Mouse (Mus musculus): ENCODE measurements around the gene Eras.
"Not testable (repeated sequence)": the region's sequence is repeated elsewhere in the genome, so short reads cannot be mapped to it uniquely, and the experiment has no call there.

Gene Eras

DNA sequence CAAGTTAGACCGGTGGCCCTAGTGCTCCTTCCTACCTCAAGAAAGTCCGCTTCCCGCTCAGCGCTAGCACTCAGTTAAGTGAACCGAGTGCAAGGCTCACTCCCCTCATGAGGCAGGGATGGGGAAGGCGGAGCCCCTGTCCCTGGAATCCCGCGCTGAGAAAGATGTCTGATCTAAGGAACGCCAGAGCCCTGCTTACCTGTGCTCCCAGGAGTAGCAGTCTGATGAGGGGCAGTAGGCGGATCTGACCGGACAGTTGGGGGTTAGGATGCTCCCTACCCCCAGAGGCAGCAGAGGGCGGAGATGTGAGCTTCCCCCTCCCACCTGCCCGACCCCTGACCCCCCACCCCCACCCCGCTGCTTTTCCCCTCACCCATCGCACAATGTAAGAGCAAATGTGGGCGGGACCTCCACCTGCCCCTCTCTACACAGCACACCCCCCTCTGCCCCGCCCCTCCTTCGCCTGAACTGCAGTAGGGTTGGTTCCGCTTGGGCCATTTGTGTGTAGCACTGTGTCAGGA lies at the start of gene Eras:
Gene Eras (minus strand): TSS at position 338 of the 521 bp plus-strand sequence.
- DNase-seq, result no peak

DNA sequence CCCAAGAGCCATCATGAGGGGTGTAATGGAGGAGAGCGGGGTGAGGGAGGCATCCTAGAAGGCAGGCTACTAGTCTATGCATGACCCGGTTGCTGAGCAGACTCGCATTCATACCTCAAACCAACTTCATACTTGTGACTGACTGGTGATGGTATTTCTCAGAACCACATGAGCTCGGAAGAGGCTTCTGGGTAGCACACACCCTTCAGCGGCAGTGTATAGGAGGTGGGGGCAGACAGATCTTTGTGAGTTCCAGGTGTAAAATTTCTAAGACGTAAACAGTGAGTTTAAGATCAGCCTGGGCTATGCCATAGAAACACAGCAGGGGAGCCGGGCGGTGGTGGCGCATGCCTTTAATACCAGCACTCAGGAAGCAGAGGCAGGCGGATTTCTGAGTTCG lies 49.5 kb upstream of the Eras start, which contains the start of gene Gata1:
Gene Gata1 (minus strand): TSS at position 180 of the 400 bp plus-strand sequence.
- DNase-seq, result no peak

- DNase-seq, result no peak
Observed at GRCm38 (mm10) chrX:7971292-7971691, 42.9 kb upstream of the Eras start.

DNA sequence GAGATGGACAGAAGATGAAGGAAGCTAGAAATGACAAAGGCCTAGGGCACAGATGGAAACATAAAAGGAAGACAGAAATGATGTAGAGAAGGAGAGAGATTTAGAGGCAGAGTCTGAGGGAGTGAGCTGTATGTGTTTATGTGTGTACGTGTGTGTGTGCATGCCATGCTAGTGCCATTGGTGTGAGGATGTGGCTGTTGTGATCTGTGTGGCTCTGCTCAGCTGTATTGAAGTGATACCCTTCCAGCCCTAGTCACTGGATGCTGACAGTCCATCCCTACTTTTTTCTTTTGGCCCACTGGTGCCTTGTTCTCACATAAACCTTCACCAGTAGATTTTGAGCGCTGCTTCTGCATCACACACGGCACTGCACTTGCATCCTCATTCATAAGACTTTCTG lies 40.5 kb upstream of the Eras start:
- DNase-seq, result no peak

DNA sequence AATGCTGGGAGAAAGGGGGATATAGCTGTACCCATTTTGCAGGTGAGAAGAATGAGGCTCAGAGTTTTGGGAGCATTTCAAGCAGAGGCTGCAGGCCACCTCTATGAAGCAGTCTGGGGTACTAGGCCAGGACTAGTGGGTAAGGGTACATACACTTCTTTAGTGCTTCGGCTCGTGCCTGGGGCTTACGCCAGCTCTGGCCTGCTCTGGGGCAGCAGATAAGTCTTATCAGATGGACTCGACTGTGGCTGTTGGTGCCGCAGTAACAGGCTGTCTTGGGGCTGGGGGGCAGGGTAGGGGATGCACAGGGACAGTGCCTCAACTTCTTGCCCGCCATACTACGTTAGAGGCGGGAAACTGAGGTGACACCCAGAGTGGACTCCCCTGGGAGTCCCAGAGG lies 39.8 kb upstream of the Eras start:
- DNase-seq, result no peak

GRCm38 (mm10) chrX:7967596-7968201 lies 39.3 kb upstream of the Eras start:
- DNase-seq, result no peak

- DNase-seq, result no peak
Observed at GRCm38 (mm10) chrX:7966161-7966560, 37.8 kb upstream of the Eras start.

GRCm38 (mm10) chrX:7963829-7964626 lies 35.6 kb upstream of the Eras start:
- DNase-seq, result peak; percentile 19 to 42

- DNase-seq, result no peak
Observed at GRCm38 (mm10) chrX:7958868-7959267, 30.5 kb upstream of the Eras start.

DNA sequence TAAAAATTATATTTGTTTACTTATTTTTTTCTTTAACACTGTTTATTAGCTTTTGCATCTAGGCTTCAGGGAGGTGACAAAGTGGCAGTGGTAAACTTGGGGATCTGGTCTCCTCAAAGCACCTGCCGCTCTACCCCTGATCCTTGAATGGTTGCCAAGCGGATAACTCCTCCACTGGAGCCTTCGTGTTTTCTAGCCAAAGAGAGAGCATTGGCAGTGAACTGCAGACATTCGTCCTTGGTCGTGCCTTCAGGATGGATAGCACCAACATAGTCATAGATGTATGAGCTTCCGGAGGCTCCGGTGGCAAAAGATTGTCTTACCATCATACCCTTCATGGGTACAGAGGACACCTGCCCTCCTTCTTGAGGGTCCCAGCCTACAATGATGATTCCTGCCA lies 21.7 kb upstream of the Eras start:
- DNase-seq, result no peak

GRCm38 (mm10) chrX:7947900-7948492 lies 19.6 kb upstream of the Eras start:
- DNase-seq, result peak; percentile 71 to 85

- DNase-seq, result peak in 1 of 2 experiments; percentile 20
Observed at GRCm38 (mm10) chrX:7947108-7947899, 18.9 kb upstream of the Eras start, which contains the start of gene Hdac6. Hdac6 (minus strand) TSS chrX:7947889.

DNA sequence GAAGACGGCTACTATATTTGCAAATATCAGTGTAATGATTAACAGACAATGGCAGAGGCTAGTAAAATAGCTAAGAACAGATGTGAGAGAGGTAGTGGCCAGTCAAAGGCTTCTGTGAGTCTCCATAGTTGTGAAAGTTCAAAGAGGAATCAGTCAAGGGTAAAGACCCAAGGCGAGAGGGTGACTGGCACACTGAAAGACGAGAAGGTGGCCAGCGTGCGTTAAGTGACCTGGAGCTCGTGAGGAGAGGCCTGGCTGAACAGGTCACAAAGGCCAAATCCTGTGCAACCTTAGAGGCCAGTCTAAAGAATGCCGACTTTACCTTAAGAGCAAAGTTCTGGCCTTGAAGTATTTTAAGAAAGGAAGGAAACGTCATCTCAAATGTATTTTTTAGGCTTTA lies 17.2 kb upstream of the Eras start:
- no peak for DNase-seq

DNA sequence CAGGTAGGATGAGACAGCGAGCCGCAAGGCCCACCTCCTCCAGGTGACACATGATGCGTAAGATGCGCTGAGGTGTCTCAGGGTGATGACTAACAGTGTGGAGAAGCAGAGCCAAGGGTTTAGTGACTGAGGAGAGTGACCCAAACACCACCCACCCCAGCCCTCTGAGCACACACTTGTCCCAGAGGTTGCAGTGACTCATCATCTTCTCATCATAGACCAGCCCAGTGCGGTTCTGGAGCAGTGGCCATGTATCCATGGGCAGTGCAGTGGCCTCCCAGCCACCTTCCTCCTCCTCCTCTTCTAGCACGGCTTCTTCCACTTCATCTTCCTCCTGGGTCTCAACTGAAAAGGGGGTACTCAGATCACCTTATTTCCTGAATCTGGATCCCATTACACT lies 9.3 kb upstream of the Eras start:
- no peak for DNase-seq

GRCm38 (mm10) chrX:7936874-7937273 lies 8.5 kb upstream of the Eras start:
- DNase-seq, result no peak

- DNase-seq, result no peak
Observed at GRCm38 (mm10) chrX:7927116-7927515, 1.3 kb downstream of the Eras start.

GRCm38 (mm10) chrX:7926266-7926665 lies 2.1 kb downstream of the Eras start:
- no peak for DNase-seq

GRCm38 (mm10) chrX:7922032-7922431 lies 6.4 kb downstream of the Eras start:
- no peak for DNase-seq

GRCm38 (mm10) chrX:7919601-7920383 lies 8.6 kb downstream of the Eras start, which contains the start of gene Pcsk1n:
Pcsk1n (plus strand) TSS chrX:7919822.
- no peak for DNase-seq

GRCm38 (mm10) chrX:7917960-7918359 lies 10.4 kb downstream of the Eras start:
- DNase-seq, result not testable (repeated sequence)

DNA sequence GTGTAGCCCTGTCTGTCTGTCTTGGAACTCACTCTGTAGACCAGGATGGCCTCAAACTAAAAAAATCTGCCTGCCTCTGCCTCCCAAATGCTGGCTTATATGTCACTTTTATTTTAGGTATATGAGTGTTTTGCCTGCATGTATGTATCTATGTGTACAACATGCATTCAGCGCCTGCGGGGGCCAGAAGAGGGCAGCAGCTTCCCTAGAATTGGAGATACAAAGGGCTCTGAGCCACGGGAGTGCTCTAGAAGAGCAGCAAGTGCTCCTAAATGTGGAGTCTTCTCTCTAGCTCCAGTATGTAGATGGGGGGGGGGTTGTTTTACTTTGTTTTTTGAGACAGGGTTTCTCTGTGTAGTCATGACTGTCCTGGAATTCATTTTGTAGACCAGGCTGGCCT lies 12.7 kb downstream of the Eras start:
- peak; percentile 28 to 52 for DNase-seq

DNA sequence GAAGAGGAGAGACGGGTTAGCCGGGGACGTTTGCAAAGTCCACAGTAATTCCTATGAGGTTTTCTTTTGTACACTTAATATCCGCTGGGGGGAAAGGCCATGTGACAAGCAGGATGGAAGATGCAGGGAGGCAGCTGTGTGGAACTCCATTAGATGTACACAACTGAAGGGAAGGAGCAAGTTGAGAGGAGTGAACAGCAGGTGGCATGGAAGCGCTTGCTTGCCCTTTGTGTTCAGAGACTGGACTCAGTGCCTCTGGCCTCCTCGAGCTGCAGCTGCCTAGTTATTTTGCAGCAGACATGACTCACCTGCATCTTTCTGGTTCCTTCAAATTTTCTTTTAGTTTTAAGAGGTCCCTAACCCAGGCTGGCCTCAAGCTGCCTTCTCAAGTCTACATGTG lies 17.9 kb downstream of the Eras start:
- no peak for DNase-seq

All from thymus, postnatal 36 days (tissue).